Mouse (Mus musculus): Measurements from ENCODE around the gene Nufip2. TPM values are rescaled to one million over a fixed set of nuclear protein-coding genes. Genes with fewer than 3 reads are reported as not detected.
"Not testable (repeated sequence)": the region's sequence is repeated elsewhere in the genome, so short reads cannot be mapped to it uniquely, and the experiment has no call there.

The Nufip2 gene
- 60.5 and 62.3 TPM in 2 replicates for total RNA-seq (2014; fragmentation: Nextera tagmentation)
- 89.1 and 93.7 TPM in 2 replicates for total RNA-seq (2017)

- peak; percentile 94 for ATAC-seq (replicated peaks; ENCODE audit: poor library complexity, severe bottlenecking)
Observed at GRCm38 (mm10) chr11:77685383-77686265, at the start of gene Nufip2. Gene Nufip2 (plus strand): TSS chr11:77686155.

GRCm38 (mm10) chr11:77641390-77641789 is 44.6 kb upstream of the Nufip2 start:
- no peak for ATAC-seq (replicated peaks; ENCODE audit: poor library complexity, severe bottlenecking)

- no peak for ATAC-seq (replicated peaks; ENCODE audit: poor library complexity, severe bottlenecking)
Observed at GRCm38 (mm10) chr11:77645481-77645880, 40.5 kb upstream of the Nufip2 start.

GRCm38 (mm10) chr11:77648878-77649277 is 37.1 kb upstream of the Nufip2 start:
- ATAC-seq (replicated peaks; ENCODE audit: poor library complexity, severe bottlenecking) = no peak

- no peak for ATAC-seq (replicated peaks; ENCODE audit: poor library complexity, severe bottlenecking)
Observed at GRCm38 (mm10) chr11:77652484-77652883, 33.5 kb upstream of the Nufip2 start.

- not testable (repeated sequence) for ATAC-seq (replicated peaks; ENCODE audit: poor library complexity, severe bottlenecking)
Observed at GRCm38 (mm10) chr11:77653406-77654190, 32.4 kb upstream of the Nufip2 start.

- ATAC-seq (replicated peaks; ENCODE audit: poor library complexity, severe bottlenecking) = no peak
Observed at GRCm38 (mm10) chr11:77659986-77660385, 26.0 kb upstream of the Nufip2 start.

- ATAC-seq (replicated peaks; ENCODE audit: poor library complexity, severe bottlenecking) = no peak
Observed at GRCm38 (mm10) chr11:77663639-77664038, 22.3 kb upstream of the Nufip2 start.

- ATAC-seq (replicated peaks; ENCODE audit: poor library complexity, severe bottlenecking) = peak; percentile 65
Observed at GRCm38 (mm10) chr11:77664046-77664445, 21.9 kb upstream of the Nufip2 start.

GRCm38 (mm10) chr11:77665384-77665783 is 20.6 kb upstream of the Nufip2 start:
- ATAC-seq (replicated peaks; ENCODE audit: poor library complexity, severe bottlenecking) = not testable (repeated sequence)

GRCm38 (mm10) chr11:77666766-77667165 is 19.2 kb upstream of the Nufip2 start:
- ATAC-seq (replicated peaks; ENCODE audit: poor library complexity, severe bottlenecking) = not testable (repeated sequence)

- ATAC-seq (replicated peaks; ENCODE audit: poor library complexity, severe bottlenecking) = no peak
Observed at GRCm38 (mm10) chr11:77672746-77673145, 13.2 kb upstream of the Nufip2 start.

GRCm38 (mm10) chr11:77673428-77673991 is 12.4 kb upstream of the Nufip2 start:
- no peak for ATAC-seq (replicated peaks; ENCODE audit: poor library complexity, severe bottlenecking)

- peak; percentile 35; the same call in 1 of the 2 replicates for ATAC-seq (replicated peaks; ENCODE audit: poor library complexity, severe bottlenecking)
Observed at GRCm38 (mm10) chr11:77680018-77680417, 5.9 kb upstream of the Nufip2 start.

GRCm38 (mm10) chr11:77684896-77685295 is 1.1 kb upstream of the Nufip2 start:
- no peak for ATAC-seq (replicated peaks; ENCODE audit: poor library complexity, severe bottlenecking)

- no peak for ATAC-seq (replicated peaks; ENCODE audit: poor library complexity, severe bottlenecking)
Observed at GRCm38 (mm10) chr11:77686346-77686840, 438 bp downstream of the Nufip2 start.

- ATAC-seq (replicated peaks; ENCODE audit: poor library complexity, severe bottlenecking) = peak; percentile 26
Observed at GRCm38 (mm10) chr11:77686841-77687540, 1.0 kb downstream of the Nufip2 start.

- ATAC-seq (replicated peaks; ENCODE audit: poor library complexity, severe bottlenecking) = no peak; the same call in 1 of the 2 replicates
Observed at GRCm38 (mm10) chr11:77687541-77688131, 1.7 kb downstream of the Nufip2 start.

GRCm38 (mm10) chr11:77693026-77693425 is 7.1 kb downstream of the Nufip2 start:
- ATAC-seq (replicated peaks; ENCODE audit: poor library complexity, severe bottlenecking) = no peak

All from granulocyte monocyte progenitor cell, adult 5-6 weeks (primary cell).